Mouse (Mus musculus) MEL-GATA-1-ER (cell line): ENCODE measurements around the gene Nxph3.

Experiments used
- DNase-seq: peaks from one replicate; pipeline ENCODE4 v3.0.0-alpha.2; 2012; ENCODE audit warnings: low read depth; ENCODE audit errors: extremely low read depth

Nxph3 gene

DNA sequence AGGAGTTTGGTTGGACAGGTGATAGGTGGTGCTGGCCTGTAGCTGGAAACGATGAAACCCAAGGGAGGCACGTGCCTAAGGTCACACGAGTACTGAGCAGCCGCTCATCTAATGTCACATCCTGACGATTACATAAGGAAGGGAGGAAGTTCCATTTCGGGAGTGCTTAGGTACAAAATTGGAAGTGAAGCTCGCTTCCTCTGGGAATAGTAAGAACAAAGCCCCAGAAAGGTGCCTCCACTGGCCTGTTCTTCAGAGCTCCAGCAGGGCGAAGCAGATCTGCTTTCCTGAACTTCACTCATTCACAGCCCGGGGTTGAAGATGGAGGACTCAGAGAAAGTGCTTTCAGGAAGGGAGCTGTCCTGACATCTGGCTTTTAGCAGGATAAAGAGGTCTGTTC, 20.4 kb downstream of the Nxph3 start:
- DNase-seq = no peak

DNA sequence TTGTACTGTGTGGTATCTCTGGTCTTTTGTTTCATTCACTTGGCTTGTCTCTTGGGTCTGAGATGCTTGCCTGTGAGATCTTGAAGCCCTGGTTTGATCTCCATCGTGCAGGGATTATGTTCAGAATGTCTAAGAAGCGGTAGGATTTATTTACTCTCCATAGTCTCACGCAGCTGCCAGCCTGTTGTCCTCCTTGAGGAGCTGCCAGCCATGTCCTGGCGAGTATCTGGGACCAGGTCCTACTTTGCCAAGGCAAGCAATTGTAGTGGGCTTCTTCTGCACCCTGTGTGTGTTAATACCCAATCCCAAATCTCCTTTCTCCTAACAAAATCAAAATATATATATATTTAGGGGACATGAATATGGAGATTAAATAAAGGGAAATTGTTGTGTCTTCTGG, 21.4 kb downstream of the Nxph3 start:
- DNase-seq = no peak

DNA sequence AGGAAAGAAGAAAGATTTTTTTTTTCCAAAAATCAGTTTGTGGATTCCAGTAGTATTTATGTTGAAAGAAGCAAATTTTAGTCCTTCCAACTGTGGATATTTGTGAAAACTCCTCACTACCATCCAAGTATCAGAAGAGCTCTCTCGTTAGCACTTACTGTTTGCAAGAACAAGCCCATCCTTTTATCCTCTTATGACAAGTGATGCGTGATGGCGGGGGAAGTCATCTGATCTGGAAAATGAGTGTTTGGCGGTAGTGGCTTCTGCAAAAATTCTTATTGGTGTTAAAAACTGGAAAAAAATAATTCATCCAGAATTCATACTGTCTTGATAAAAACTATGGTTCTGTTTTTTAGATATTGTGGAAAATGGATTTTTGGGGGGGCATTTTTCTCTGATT, 22.1 kb downstream of the Nxph3 start:
- no peak for DNase-seq

DNA sequence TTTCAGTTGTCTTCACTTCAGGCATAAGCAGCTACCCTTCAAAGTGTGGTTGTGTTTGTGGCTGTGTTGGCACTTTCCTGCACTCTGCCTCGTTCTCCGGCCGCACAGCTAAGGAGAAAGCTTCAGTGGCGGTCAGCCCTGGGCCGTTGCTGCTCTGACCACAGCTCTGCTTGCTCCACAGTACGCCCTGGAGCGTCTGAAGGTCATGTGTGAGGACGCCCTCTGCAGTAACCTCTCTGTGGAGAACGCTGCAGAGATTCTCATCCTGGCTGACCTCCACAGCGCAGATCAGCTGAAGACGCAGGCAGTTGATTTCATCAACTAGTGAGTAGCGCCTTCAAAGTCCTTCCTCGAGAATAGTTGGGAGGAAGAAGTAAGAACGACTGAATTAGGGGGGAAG, 24.3 kb downstream of the Nxph3 start:
- DNase-seq = no peak

DNA sequence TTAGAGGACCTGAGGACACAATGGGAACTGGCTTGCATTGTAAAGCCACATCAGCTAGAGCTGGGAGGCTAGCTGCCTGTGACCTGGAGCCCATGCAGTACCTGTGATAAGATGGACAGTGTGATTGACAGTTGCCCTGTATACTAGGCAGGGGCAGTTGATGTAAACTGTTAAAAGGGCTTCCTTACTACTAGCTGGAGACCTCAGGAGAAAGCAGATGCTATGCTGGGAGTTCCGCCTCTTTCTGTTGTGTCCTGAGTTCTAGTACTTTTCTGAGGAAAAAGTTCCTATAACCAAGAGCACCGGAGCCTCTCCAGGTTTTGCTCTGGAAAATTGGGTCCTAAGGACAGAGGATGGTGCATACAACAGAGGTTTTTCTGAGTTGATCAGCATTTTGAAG, 27.1 kb downstream of the Nxph3 start:
- no peak for DNase-seq

DNA sequence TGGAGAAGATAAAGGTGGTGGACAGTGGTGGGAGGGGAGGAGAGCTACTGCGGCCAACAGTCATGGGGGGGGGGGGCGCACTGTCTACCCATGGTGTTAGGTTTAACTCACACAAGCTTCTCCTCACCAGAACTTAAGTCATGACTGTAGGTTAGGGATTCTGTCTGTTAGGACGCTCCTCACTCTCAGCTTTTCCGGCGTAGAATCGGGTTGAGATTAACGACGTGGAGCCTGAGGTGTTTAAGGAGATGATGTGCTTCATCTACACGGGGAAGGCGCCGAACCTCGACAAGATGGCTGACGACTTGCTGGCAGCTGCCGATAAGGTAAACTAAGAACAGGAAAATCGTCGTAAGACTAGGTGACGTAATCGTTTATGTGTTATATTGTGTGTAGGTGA, 28.7 kb downstream of the Nxph3 start:
- no peak for DNase-seq

DNA sequence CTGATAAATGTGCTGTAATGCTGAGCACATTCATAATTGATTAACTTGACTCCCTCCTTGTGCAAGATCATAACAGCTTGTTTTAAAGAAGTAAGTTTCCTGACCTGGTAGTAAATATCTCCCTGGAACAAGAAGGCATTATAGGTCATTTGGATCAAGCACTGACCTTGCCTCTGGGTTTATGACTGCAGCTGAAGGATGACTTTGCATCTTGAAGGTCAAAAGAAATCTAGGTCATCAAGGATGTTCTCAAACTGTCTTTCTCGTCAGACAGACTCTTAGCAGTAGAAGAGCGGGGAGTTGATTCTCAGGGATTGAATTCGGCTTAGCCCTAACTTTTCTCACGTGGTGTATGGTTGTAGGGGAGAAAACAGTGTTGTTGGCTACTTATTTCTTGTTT, 33.7 kb downstream of the Nxph3 start:
- DNase-seq = no peak

DNA sequence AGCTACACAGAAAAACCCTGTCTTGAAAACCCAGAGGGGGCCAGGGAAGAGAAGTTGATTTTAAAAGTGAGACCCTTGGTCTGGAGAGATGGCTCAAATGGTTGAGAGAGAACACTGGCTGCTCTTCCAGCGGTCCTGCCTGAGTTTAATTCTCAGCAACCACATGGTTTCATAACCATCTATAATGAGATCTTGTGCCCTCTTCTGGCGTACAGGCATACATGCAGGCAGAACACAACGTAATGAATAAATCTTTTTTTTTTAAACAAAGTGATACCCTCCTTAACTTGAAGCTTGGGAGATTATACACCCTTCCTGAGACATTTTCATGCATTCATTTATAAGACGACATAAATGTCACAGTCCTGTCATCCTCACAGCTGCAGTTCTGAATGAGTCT, 34.9 kb downstream of the Nxph3 start:
- DNase-seq = no peak

DNA sequence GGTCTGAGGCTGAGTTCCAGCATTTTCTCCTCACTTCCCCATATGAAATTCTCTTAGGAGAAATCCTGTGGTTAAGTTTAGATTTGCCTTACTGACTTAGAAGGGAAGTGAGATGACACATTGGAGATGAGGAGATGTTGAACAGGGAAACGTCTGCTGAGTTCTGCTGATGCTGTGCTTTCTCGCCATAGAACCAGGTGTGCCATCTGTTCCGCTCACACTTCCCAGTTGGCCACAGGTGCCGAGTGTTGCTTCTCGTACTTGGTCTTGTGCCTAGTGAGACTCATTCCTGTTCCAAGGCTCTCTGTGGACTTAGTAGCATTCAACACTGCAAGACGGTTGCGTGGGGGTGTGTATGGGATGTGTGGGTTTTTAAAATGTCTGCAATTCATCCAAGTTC, 38.0 kb downstream of the Nxph3 start:
- DNase-seq = no peak

DNA sequence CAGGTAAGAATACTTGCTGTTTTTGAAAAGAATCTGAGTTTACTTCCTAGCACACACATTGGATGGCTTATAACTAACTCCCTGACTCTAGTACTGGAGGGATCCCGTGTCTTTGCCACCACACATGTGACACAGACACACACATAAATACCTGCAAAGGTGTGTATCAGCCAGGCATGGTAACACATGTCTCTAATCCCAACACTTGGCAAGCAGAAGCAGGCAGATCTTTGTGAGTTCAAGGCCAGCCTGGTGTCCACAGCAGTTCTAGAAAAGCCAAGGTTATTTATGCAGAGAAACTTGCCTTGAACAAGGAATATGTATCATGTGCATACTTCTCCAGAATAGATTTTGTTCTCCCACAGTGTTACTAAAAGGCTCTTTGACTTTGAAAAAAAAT, 40.9 kb downstream of the Nxph3 start:
- DNase-seq = no peak

DNA sequence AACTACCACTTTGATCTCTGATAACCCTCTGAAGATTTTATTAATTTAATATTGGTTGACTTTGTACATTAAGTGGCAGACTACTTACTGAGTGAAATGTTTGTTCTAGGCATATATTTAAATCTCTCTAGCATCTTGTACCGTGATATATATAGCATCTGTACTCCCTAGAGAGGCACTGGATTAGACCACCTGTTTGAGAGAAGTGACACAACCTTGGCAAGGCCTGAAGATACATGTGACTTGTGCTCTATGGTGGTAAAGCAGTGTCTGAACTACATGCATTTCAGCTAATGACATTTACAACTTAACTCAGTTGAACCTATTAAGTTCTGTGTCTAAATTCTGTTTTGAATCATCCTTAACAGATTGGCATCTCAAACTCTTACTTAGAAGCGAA, 41.4 kb downstream of the Nxph3 start:
- DNase-seq = no peak

DNA sequence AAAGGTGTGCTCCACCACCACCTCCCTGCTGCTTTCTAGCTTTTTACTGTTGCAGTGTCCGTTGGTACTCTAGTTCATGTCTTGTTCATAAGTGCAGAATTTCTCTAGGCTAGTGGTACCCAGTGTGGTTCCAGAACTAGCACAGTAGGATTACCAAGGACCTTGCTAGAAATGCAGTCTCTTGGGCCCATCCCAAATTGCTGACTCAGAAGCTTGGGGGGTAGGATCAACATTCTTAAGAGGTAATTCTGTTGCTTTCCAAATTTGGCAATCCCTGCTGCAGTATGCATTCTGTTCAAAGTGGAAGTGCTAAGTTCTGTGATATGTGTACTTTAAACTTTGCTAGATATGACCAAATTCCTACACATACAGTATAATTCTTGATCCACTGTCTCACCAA, 46.6 kb downstream of the Nxph3 start:
- DNase-seq = no peak

DNA sequence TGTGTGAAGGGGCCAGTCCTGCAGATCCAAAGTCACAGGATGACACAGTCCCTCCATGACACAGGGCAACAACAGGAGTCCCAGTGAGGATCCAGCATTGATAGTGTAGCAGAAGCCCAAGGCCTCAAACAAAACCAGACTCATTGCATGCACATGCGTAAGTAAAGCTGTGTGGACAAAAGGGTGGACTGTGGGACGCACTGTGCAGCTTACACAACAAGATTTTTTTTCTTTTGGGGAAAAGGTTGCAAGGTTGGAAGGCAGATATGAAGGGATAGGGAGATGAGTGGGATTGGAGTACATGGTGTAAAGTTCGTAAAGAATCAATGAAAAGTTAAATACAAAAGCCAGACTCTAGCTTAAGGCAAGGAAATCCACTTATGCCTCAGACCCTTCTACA, 52.2 kb downstream of the Nxph3 start:
- DNase-seq = no peak

DNA sequence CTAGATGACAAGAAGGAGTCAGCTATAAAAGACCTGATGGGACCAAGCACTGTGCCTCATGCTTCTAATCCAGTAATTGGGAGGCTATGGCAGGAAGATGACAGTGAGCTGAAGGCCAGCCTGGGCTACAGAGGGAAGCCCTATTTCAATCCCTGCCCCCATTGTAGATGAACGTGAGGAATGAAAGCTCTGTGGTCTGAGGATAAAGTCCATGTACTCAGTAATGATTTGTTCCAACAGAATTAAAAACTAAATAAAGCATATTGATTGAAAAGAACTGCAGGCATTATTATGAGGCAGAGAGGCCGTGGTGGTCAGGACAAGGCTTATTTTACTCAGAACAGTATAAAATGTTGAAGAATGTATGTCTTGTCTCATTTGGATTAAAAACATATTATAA, 53.5 kb downstream of the Nxph3 start:
- no peak for DNase-seq
